11 mouse cellular contexts compared by ENCODE assay signal in genomic region chr5:119553469-119553868, GRCm38 (mm10).
DNase-seq lines count a peak whose midpoint lies in the region; ATAC-seq lines count a peak whose summit lies in the region.
"Had no signal": no experiment of that assay in that cellular context is flagged by ENCODE, and none has a peak within 500 bp of the region (broad histone marks: within the 10 kb centered on the region; RNA-seq: fewer than 3 reads in every experiment).

No protein-coding gene starts in this region.

- peak; percentile 19 for DNase-seq in gastrocnemius, postnatal 14 days
- DNase-seq in gastrocnemius, postnatal 36 days, result no peak
- peak; percentile 58 for DNase-seq in brain, adult 2 months (ENCODE audit: low read depth, low spot score)
- DNase-seq in frontal cortex, postnatal 36 days (ENCODE audit: low spot score in 2 of 2), result peak; percentile 38 to 52
- DNase-seq in left cerebral cortex, postnatal 36 days (ENCODE audit: low spot score in 2 of 2), result peak; percentile 30 to 42
- DNase-seq in heart, postnatal 36 days, result no peak
- no peak for DNase-seq in testis, postnatal 10 days (ENCODE audit: low spot score)
- DNase-seq: cerebellum, adult 9-11 months had no signal

- 56% methylated on average over 5 of the region's 5 CpGs for WGBS in intestine, embryonic 15.5 days

- intact Hi-C loops in gastrocnemius, postnatal 14 days (cut with DNase I; ENCODE audit: low total_unique reads), result no loop called here
- intact Hi-C loops in gastrocnemius, postnatal 36 days (cut with DNase I), result no loop called here
- intact Hi-C loops in left cerebral cortex, postnatal 36 days (cut with DNase I), result no loop called here
- intact Hi-C loops in heart, postnatal 36 days (cut with DNase I), result no loop called here

- no peaks in the 10 kb centered on the region for H3K4me1 ChIP-seq in intestine, embryonic 15.5 days (replicated peaks)
- H3K4me1 ChIP-seq: megakaryocyte, embryonic 14.5 days had no signal

- no peak for ATAC-seq in intestine, embryonic 15.5 days

- no peak overlapping the region for H3K4me2 ChIP-seq in intestine, embryonic 15.5 days (replicated peaks)

- H3K9ac ChIP-seq in intestine, embryonic 15.5 days, result no peak overlapping the region

- no peaks in the 10 kb centered on the region for H3K9me3 ChIP-seq in intestine, embryonic 15.5 days

- no peaks in the 10 kb centered on the region for H3K36me3 ChIP-seq in intestine, embryonic 15.5 days

- H3K27ac ChIP-seq in intestine, embryonic 15.5 days, result no peak overlapping the region

- no peaks in the 10 kb centered on the region for H3K27me3 ChIP-seq in intestine, embryonic 15.5 days (replicated peaks)
- H3K27me3 ChIP-seq: megakaryocyte, embryonic 14.5 days had no signal

- H3K4me3 ChIP-seq in intestine, embryonic 15.5 days (replicated peaks), result no peak overlapping the region
- H3K4me3 ChIP-seq: erythroblast, embryonic 14.5 days; megakaryocyte, embryonic 14.5 days had no signal

Comparison
In these comparisons a context has a peak if more than half of its experiments do, and no peak if none do; other contexts are left out.
1. DNase-seq: peak in gastrocnemius, postnatal 14 days (single experiment), brain, adult 2 months (single experiment), frontal cortex, postnatal 36 days (2 of 2) and left cerebral cortex, postnatal 36 days (2 of 2); none in gastrocnemius, postnatal 36 days (0 of 2), heart, postnatal 36 days (0 of 2) and testis, postnatal 10 days (single experiment).